14 mouse cellular contexts compared by ENCODE assay signal in the genomic region with DNA sequence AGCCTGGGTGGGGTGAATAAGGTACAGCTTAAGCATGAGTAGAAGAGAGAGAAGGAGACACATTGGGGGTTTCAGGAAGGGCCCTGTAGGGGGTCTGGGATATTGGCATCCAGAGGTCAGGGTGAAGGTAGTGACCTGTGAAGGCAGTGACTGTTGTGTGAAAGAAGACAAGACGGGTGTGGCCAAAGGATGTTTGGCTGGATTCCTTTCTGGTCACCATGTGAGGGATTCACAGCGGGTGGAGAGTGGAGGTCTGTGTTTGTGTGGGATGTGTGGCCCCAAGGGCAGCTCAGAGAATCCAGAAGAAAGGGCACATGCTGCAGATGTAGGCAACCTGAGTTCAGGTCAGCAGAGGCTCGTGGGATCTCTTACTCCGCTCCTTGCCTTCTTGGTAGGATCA.
"Had no signal": no experiment of that assay in that cellular context is flagged by ENCODE, and none has a peak within 500 bp of the region (broad histone marks: within the 10 kb centered on the region; RNA-seq: fewer than 3 reads in every experiment).

No protein-coding gene starts in this region.

- H3K36me3 ChIP-seq: limb, embryonic 10.5 days; liver, embryonic 15.5 days; midbrain, embryonic 12.5 days; neural tube, embryonic 12.5 days; stomach, embryonic 15.5 days had no signal

- H3K27me3 ChIP-seq: liver, embryonic 15.5 days; midbrain, embryonic 12.5 days; neural tube, embryonic 12.5 days; stomach, embryonic 15.5 days had no signal

- H3K4me1 ChIP-seq: liver, embryonic 15.5 days; midbrain, embryonic 12.5 days; neural tube, embryonic 12.5 days; stomach, embryonic 15.5 days had no signal

- H3K9me3 ChIP-seq: limb, embryonic 10.5 days; liver, embryonic 15.5 days; midbrain, embryonic 12.5 days; neural tube, embryonic 12.5 days; stomach, embryonic 15.5 days had no signal

- H3K9ac ChIP-seq: liver, embryonic 15.5 days; lung, embryonic 14.5 days; midbrain, embryonic 12.5 days; neural tube, embryonic 12.5 days; stomach, embryonic 15.5 days had no signal

- H3K27ac ChIP-seq: left cerebral cortex, adult 2 months; limb, embryonic 10.5 days; liver, embryonic 15.5 days; midbrain, embryonic 12.5 days; neural tube, embryonic 12.5 days; stomach, embryonic 15.5 days had no signal

- DNase-seq: kidney, adult 11 months; kidney, postnatal 25 days; lung, embryonic 14.5 days; lung, postnatal 10 days; lung, postnatal 4 days; retina, postnatal 1 day; thymus, postnatal 36 days had no signal

- H3K4me2 ChIP-seq: liver, embryonic 11.5 days; liver, embryonic 15.5 days; lung, embryonic 14.5 days; midbrain, embryonic 12.5 days; neural tube, embryonic 12.5 days; stomach, embryonic 15.5 days had no signal

- H3K4me3 ChIP-seq: left cerebral cortex, adult 2 months; limb, embryonic 10.5 days; liver, embryonic 15.5 days; midbrain, embryonic 12.5 days; neural tube, embryonic 12.5 days; stomach, embryonic 15.5 days had no signal
